Mouse (Mus musculus): ENCODE measurements around the gene A930004D18Rik.

- TF ChIP-seq MEF2A (IDR thresholded peaks at IDR 0.05; ENCODE audit: extremely low read depth, insufficient replicate concordance, low read depth, low read length, poor library complexity, severe bottlenecking) (no peak), SMC3 (IDR thresholded peaks at IDR 0.05; ENCODE audit: low read depth, low read length) (no peak), CTCF (IDR thresholded peaks at IDR 0.05 in 2 of 3, conservative IDR thresholded peaks at IDR 0.05 in 1 of 3; ENCODE audit: control insufficient read depth in 1 of 3, insufficient read depth in 1 of 3, low read depth in 2 of 3, low read length in 3 of 3, poor library complexity in 1 of 3, severe bottlenecking in 1 of 3) (no peak), MYB (IDR thresholded peaks at IDR 0.05; ENCODE audit: low read depth, low read length) (no peak), SIN3A (IDR thresholded peaks at IDR 0.05; ENCODE audit: low read length) (0 out of 2 replicates have a peak, but pooled peaks have one; percentile 8), HCFC1 (IDR thresholded peaks at IDR 0.05; ENCODE audit: low read depth, low read length) (no peak), POLR2A (IDR thresholded peaks at IDR 0.05; ENCODE audit: control insufficient read depth in 1 of 2, insufficient read depth in 1 of 2, low read depth in 1 of 2, low read length in 2 of 2, poor library complexity in 1 of 2) (no peak; a peak in 1 of 4 replicates), EP300 (IDR thresholded peaks at IDR 0.05; ENCODE audit: low read depth in 1 of 2, low read length in 2 of 2) (no peak), ZC3H11A (IDR thresholded peaks at IDR 0.05; ENCODE audit: low read depth, low read length) (no peak), CHD2 (IDR thresholded peaks at IDR 0.05; ENCODE audit: low read length) (no peak), MAZ (IDR thresholded peaks at IDR 0.05; ENCODE audit: low read depth, low read length) (no peak), RAD21 (IDR thresholded peaks at IDR 0.05; ENCODE audit: low read depth, low read length) (no peak), MAX (IDR thresholded peaks at IDR 0.05; ENCODE audit: low read length) (no peak), MXI1 (IDR thresholded peaks at IDR 0.05; ENCODE audit: low read depth, low read length) (no peak)
Measured at GRCm38 (mm10) chr2:18046758-18047645, 9.5 kb upstream of the A930004D18Rik start.
